In the genomic region with DNA sequence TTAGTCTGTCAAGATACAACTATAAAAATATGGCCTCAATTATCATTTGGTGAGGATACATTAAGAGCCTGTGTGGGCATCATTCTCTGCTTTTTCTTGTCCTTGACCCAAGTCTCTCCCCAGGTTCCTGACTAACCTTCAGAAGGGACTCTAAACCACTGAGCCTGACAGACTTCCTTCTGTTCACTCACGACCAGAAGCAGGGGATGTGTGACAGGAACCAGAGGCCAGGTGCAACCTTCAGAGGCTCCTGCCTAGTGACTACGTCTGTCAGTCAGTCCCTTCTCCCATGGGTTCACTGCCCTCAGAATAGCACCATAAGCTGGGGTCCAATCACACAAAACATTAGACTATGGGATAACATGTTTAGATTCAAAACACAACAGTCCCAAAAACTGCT, we compare ENCODE assay signal across 20 mouse cellular contexts.
"Had no signal": no experiment of that assay in that cellular context is flagged by ENCODE, and none has a peak within 500 bp of the region (broad histone marks: within the 10 kb centered on the region; RNA-seq: fewer than 3 reads in every experiment).

No protein-coding gene starts in this region.

- H3K9me3 ChIP-seq: intestine, embryonic 15.5 days; limb, embryonic 10.5 days; limb, embryonic 13.5 days; liver, embryonic 12.5 days; liver, embryonic 15.5 days had no signal

- H3K4me2 ChIP-seq: intestine, embryonic 15.5 days; limb, embryonic 13.5 days; liver, embryonic 12.5 days; liver, embryonic 15.5 days; midbrain, embryonic 11.5 days had no signal

- DNase-seq: kidney, adult 11 months; kidney, adult 9 months; kidney, postnatal 25 days; layer of hippocampus, adult 9-11 months; liver; lung, adult 2 months; lung, postnatal 14 days; lung, postnatal 4 days; midbrain, embryonic 14.5 days; right cerebral cortex, adult 18-20 months; right cerebral cortex, postnatal 14 days; right cerebral cortex, postnatal 4 days had no signal

- H3K27me3 ChIP-seq: intestine, embryonic 15.5 days; limb, embryonic 13.5 days; liver, embryonic 12.5 days; liver, embryonic 15.5 days had no signal

- H3K27ac ChIP-seq: intestine, embryonic 15.5 days; layer of hippocampus, adult 2 months; limb, embryonic 10.5 days; limb, embryonic 13.5 days; liver, embryonic 12.5 days; liver, embryonic 15.5 days; stomach, postnatal 0 days had no signal

- H3K4me1 ChIP-seq: intestine, embryonic 15.5 days; limb, embryonic 10.5 days; limb, embryonic 13.5 days; liver, embryonic 12.5 days; liver, embryonic 15.5 days had no signal

- H3K9ac ChIP-seq: intestine, embryonic 15.5 days; limb, embryonic 13.5 days; liver, embryonic 12.5 days; liver, embryonic 15.5 days had no signal

- ATAC-seq: intestine, embryonic 15.5 days; liver, embryonic 12.5 days had no signal

- H3K36me3 ChIP-seq: intestine, embryonic 15.5 days; limb, embryonic 10.5 days; limb, embryonic 13.5 days; liver, embryonic 12.5 days; liver, embryonic 15.5 days had no signal

- H3K4me3 ChIP-seq: intestine, embryonic 15.5 days; layer of hippocampus, adult 2 months; limb, embryonic 10.5 days; limb, embryonic 13.5 days; liver, embryonic 12.5 days; liver, embryonic 15.5 days had no signal
